Mouse (Mus musculus) adrenal gland, adult 10 weeks (tissue): ENCODE measurements around the gene Zdhhc11. TPM values are rescaled to one million over a fixed set of nuclear protein-coding genes. Genes with fewer than 3 reads are reported as not detected.

Source experiments
- polyA plus RNA-seq: library from polyadenylated mRNA; stranded (reverse); fragments of 350-450 nt; fragmentation: Illumina TruSeq; extraction: RNeasy Lipid Tissue Mini Kit (QIAGEN cat#74804); gene quantifications from one replicate; pipeline ENCODE4 v1.2.3, GENCODE M21; 2014; ENCODE audit warnings: low read depth, low replicate concordance

The Zdhhc11 gene
- not detected for polyA plus RNA-seq

GRCm38 (mm10) chr13:73963551-73963950 lies at the start of gene Zdhhc11:
Zdhhc11 (plus strand) TSS chr13:73963851.

GRCm38 (mm10) chr13:73937321-73938176 lies 26.1 kb upstream of the Zdhhc11 start, which contains the start of the genes Trip13 and Brd9:
Trip13 (minus strand) TSS chr13:73937784.
Brd9 (plus strand) TSS chr13:73937811.

GRCm38 (mm10) chr13:74008948-74009718 lies 45.5 kb downstream of the Zdhhc11 start, which contains the start of gene Tppp:
Tppp (plus strand) TSS chr13:74009407.

Other genes starting within 250 kb of the Zdhhc11 start
- gene Slc12a7, start 230.8 kb upstream of the Zdhhc11 start, polyA plus RNA-seq, result 5.7 TPM
- 0.70 TPM for gene Nkd2, start 116.2 kb upstream of the Zdhhc11 start, polyA plus RNA-seq
- 3.3 TPM for gene Trip13, start 26.1 kb upstream of the Zdhhc11 start, polyA plus RNA-seq
- 39.1 TPM for gene Brd9, start 26.0 kb upstream of the Zdhhc11 start, polyA plus RNA-seq
- 13.8 TPM for gene Tppp, start 45.6 kb downstream of the Zdhhc11 start, polyA plus RNA-seq
- gene Cep72, start 98.4 kb downstream of the Zdhhc11 start, polyA plus RNA-seq, result 5.9 TPM
- gene Slc9a3, start 157.6 kb downstream of the Zdhhc11 start, polyA plus RNA-seq, result 0.12 TPM
- gene Exoc3, start 244.9 kb downstream of the Zdhhc11 start, polyA plus RNA-seq, result 80.3 TPM